Mouse (Mus musculus) limb, embryonic 13.5 days (tissue): Measurements from ENCODE around the gene Mga. TPM values are rescaled to one million over a fixed set of nuclear protein-coding genes. Genes with fewer than 3 reads are reported as not detected.

ENCODE experiments used
- ATAC-seq: fragments of 200-750 bp; cut with Nextera tagmentation; 2 replicates; pipeline ENCODE4 v1.8.0; 2017; ENCODE audit warnings: low read depth, moderate number of reproducible peaks, moderate TSS enrichment; ENCODE audit not compliant: low FRiP score
- H3K27ac ChIP-seq: fragments of 300-500 bp; sonication (generic); 2 replicates; pipeline ENCODE4 v1.5.1; 2015; ENCODE audit warnings: inconsistent platforms, mild to moderate bottlenecking, moderate library complexity
- H3K27me3 ChIP-seq: fragments of 300-500 bp; sonication (generic); 2 replicates; pipeline ENCODE4 v1.6.1; 2015; ENCODE audit warnings: mild to moderate bottlenecking, inconsistent platforms
- H3K36me3 ChIP-seq: fragments of 300-500 bp; sonication (generic); 2 replicates; pipeline ENCODE4 v1.6.1; 2015; ENCODE audit warnings: inconsistent platforms, mild to moderate bottlenecking, moderate library complexity
- H3K4me1 ChIP-seq: fragments of 300-500 bp; sonication (generic); 2 replicates; pipeline ENCODE4 v1.6.1; 2015; ENCODE audit warnings: inconsistent platforms
- H3K4me2 ChIP-seq: fragments of 300-500 bp; sonication (generic); replicated peaks from 2 replicates; pipeline ENCODE4 v1.6.1; 2015; ENCODE audit warnings: inconsistent platforms, mild to moderate bottlenecking, moderate library complexity
- H3K4me3 ChIP-seq: fragments of 300-500 bp; sonication (generic); 2 replicates; pipeline ENCODE4 v1.5.1; 2015; ENCODE audit warnings: moderate library complexity, mild to moderate bottlenecking, inconsistent platforms
- H3K9ac ChIP-seq: fragments of 300-500 bp; sonication (generic); 2 replicates; pipeline ENCODE4 v1.6.1; 2015; ENCODE audit warnings: mild to moderate bottlenecking, inconsistent platforms
- H3K9me3 ChIP-seq: fragments of 300-500 bp; sonication (generic); 2 replicates; pipeline ENCODE4 v1.6.1; 2016; ENCODE audit warnings: inconsistent platforms
- WGBS: fragments of 180-500 bp; shearing (Covaris S2); methylation state at CpG from one replicate; pipeline ENCODE4 v1.1.7; 2015; 5-methylcytosine and 5-hydroxymethylcytosine counted together
- polyA plus RNA-seq: library from polyadenylated mRNA; unstranded; fragments of >200 nt; fragmentation: Nextera tagmentation; extraction: Ambion mirVana; gene quantifications from 2 replicates; pipeline ENCODE4 v1.2.1, GENCODE M21; 2015

The Mga gene
- polyA plus RNA-seq, 1 experiment from 2014 or later = 36.3 TPM

- no peaks in the 10 kb centered on the region for H3K9me3 ChIP-seq
- 77% methylated on average over 2 of the region's 2 CpGs for WGBS
- ATAC-seq = no peak
These were observed 95.3 kb downstream of the Mga start for GRCm38 (mm10) chr2:119992349-119992748.

GRCm38 (mm10) chr2:119993515-119993914 lies 96.5 kb downstream of the Mga start:
- no peak overlapping the region for H3K27ac ChIP-seq
- no peak overlapping the region for H3K4me2 ChIP-seq
- H3K9me3 ChIP-seq = no peaks in the 10 kb centered on the region
- no peaks in the 10 kb centered on the region for H3K27me3 ChIP-seq
- H3K4me3 ChIP-seq = no peak overlapping the region
- H3K36me3 ChIP-seq = peaks cover 12% of the 10 kb centered on the region
- 60% methylated on average over 2 of the region's 2 CpGs for WGBS
- no peak for ATAC-seq
- H3K9ac ChIP-seq = no peak overlapping the region
- H3K4me1 ChIP-seq = peaks cover 42% of the 10 kb centered on the region

More at GRCm38 (mm10) chr2:119992349-119992748, 95.3 kb downstream of the Mga start:
- Histone ChIP-seq H3K9ac (no peak overlapping the region), H3K36me3 (peaks cover 5% of the 10 kb centered on the region; the same call in 1 of the 2 replicates), H3K27ac (no peak overlapping the region), H3K27me3 (no peaks in the 10 kb centered on the region), H3K4me1 (peaks cover 35% of the 10 kb centered on the region), H3K4me3 (no peak overlapping the region), H3K4me2 (no peak overlapping the region)

GRCm38 (mm10) chr2:119994839-119995238 lies 97.8 kb downstream of the Mga start:
- H3K9ac ChIP-seq = no peak overlapping the region
- peak overlapping the region; percentile 41; the same call in 1 of the 2 replicates for H3K4me2 ChIP-seq
- no peak overlapping the region for H3K4me3 ChIP-seq
- H3K27me3 ChIP-seq = no peaks in the 10 kb centered on the region
- peak overlapping the region; percentile 96 for H3K27ac ChIP-seq
- no peak for ATAC-seq
- H3K4me1 ChIP-seq = peaks cover 42% of the 10 kb centered on the region
- H3K36me3 ChIP-seq = peaks cover 19% of the 10 kb centered on the region
- no peaks in the 10 kb centered on the region for H3K9me3 ChIP-seq
- 84% methylated on average over 6 of the region's 6 CpGs for WGBS

- ATAC-seq = peak; percentile 88
- peak overlapping the region; percentile 41 for H3K4me2 ChIP-seq
- H3K4me3 ChIP-seq = no peak overlapping the region
- H3K27ac ChIP-seq = peak overlapping the region; percentile 96
- WGBS = 14% methylated on average over 9 of the region's 9 CpGs
- no peaks in the 10 kb centered on the region for H3K9me3 ChIP-seq
- H3K36me3 ChIP-seq = peaks cover 19% of the 10 kb centered on the region
- H3K4me1 ChIP-seq = peaks cover 43% of the 10 kb centered on the region
- no peak overlapping the region for H3K9ac ChIP-seq
- H3K27me3 ChIP-seq = no peaks in the 10 kb centered on the region
These were observed 98.6 kb downstream of the Mga start for GRCm38 (mm10) chr2:119995391-119996281.

- H3K4me2 ChIP-seq = no peak overlapping the region
- H3K4me1 ChIP-seq = peaks cover 49% of the 10 kb centered on the region
- WGBS = 89% methylated on average over 4 of the region's 4 CpGs
These were observed 100.3 kb downstream of the Mga start for GRCm38 (mm10) chr2:119997354-119997753.

GRCm38 (mm10) chr2:119999731-120000130 lies 102.7 kb downstream of the Mga start:
- Histone ChIP-seq H3K27ac (no peak overlapping the region), H3K4me1 (peaks cover 40% of the 10 kb centered on the region), H3K4me2 (no peak overlapping the region), H3K36me3 (peaks cover 23% of the 10 kb centered on the region), H3K9me3 (no peaks in the 10 kb centered on the region), H3K9ac (no peak overlapping the region), H3K4me3 (no peak overlapping the region), H3K27me3 (no peaks in the 10 kb centered on the region)
- WGBS = 95% methylated on average over 2 of the region's 2 CpGs
- ATAC-seq = no peak

More at GRCm38 (mm10) chr2:119997354-119997753, 100.3 kb downstream of the Mga start:
- no peak overlapping the region for H3K9ac ChIP-seq
- H3K36me3 ChIP-seq = peaks cover 14% of the 10 kb centered on the region
- no peak overlapping the region for H3K4me3 ChIP-seq
- H3K27ac ChIP-seq = 0 out of 2 replicates have a peak overlapping the region, but pooled peaks have one; percentile 96
- no peaks in the 10 kb centered on the region for H3K9me3 ChIP-seq
- ATAC-seq = no peak
- H3K27me3 ChIP-seq = no peaks in the 10 kb centered on the region

GRCm38 (mm10) chr2:120000882-120001584 lies 104.0 kb downstream of the Mga start:
- Histone ChIP-seq H3K36me3 (peaks cover 25% of the 10 kb centered on the region), H3K9me3 (no peaks in the 10 kb centered on the region), H3K4me2 (no peak overlapping the region), H3K4me3 (no peak overlapping the region), H3K27me3 (no peaks in the 10 kb centered on the region), H3K4me1 (peaks cover 27% of the 10 kb centered on the region), H3K27ac (peak overlapping the region; percentile 12; the same call in 1 of the 2 replicates), H3K9ac (peak overlapping the region; percentile 19; the same call in 1 of the 2 replicates)
- WGBS = 61% methylated on average over 3 of the region's 3 CpGs
- peak; percentile 77; the same call in 1 of the 2 replicates for ATAC-seq

GRCm38 (mm10) chr2:120001956-120002355 lies 104.9 kb downstream of the Mga start:
- peaks cover 18% of the 10 kb centered on the region for H3K4me1 ChIP-seq
- ATAC-seq = no peak
- peaks cover 25% of the 10 kb centered on the region for H3K36me3 ChIP-seq
- H3K4me3 ChIP-seq = no peak overlapping the region
- H3K9me3 ChIP-seq = no peaks in the 10 kb centered on the region
- no peak overlapping the region for H3K9ac ChIP-seq
- WGBS = 79% methylated on average over 4 of the region's 4 CpGs
- H3K27ac ChIP-seq = no peak overlapping the region
- no peak overlapping the region for H3K4me2 ChIP-seq
- no peaks in the 10 kb centered on the region for H3K27me3 ChIP-seq

GRCm38 (mm10) chr2:120003970-120004369 lies 106.9 kb downstream of the Mga start:
- no peaks in the 10 kb centered on the region for H3K9me3 ChIP-seq
- H3K27me3 ChIP-seq = no peaks in the 10 kb centered on the region
- H3K4me1 ChIP-seq = peaks cover 7% of the 10 kb centered on the region
- peaks cover 24% of the 10 kb centered on the region for H3K36me3 ChIP-seq
- 87% methylated on average over 2 of the region's 2 CpGs for WGBS
- H3K9ac ChIP-seq = no peak overlapping the region
- no peak overlapping the region for H3K27ac ChIP-seq
- no peak for ATAC-seq
- no peak overlapping the region for H3K4me2 ChIP-seq
- no peak overlapping the region for H3K4me3 ChIP-seq

GRCm38 (mm10) chr2:120006696-120007095 lies 109.7 kb downstream of the Mga start:
- Histone ChIP-seq H3K36me3 (peaks cover 19% of the 10 kb centered on the region; the same call in 1 of the 2 replicates), H3K27me3 (no peaks in the 10 kb centered on the region), H3K27ac (no peak overlapping the region), H3K4me3 (no peak overlapping the region), H3K9me3 (no peaks in the 10 kb centered on the region), H3K4me1 (no peaks in the 10 kb centered on the region), H3K9ac (no peak overlapping the region), H3K4me2 (no peak overlapping the region)
- WGBS = 95% methylated on average over 7 of the region's 7 CpGs
- ATAC-seq = no peak

GRCm38 (mm10) chr2:120007680-120008210 lies 110.7 kb downstream of the Mga start:
- 78% methylated on average over 4 of the region's 4 CpGs for WGBS

GRCm38 (mm10) chr2:120008672-120009071 lies 111.6 kb downstream of the Mga start:
- no peak for ATAC-seq
- Histone ChIP-seq H3K9ac (no peak overlapping the region), H3K4me3 (no peak overlapping the region), H3K9me3 (no peaks in the 10 kb centered on the region), H3K36me3 (peaks cover 28% of the 10 kb centered on the region), H3K4me1 (no peaks in the 10 kb centered on the region), H3K27ac (no peak overlapping the region), H3K4me2 (no peak overlapping the region), H3K27me3 (no peaks in the 10 kb centered on the region)
- WGBS = 76% methylated on average over 4 of the region's 4 CpGs

More at GRCm38 (mm10) chr2:120007680-120008210, 110.7 kb downstream of the Mga start:
- H3K4me3 ChIP-seq = no peak overlapping the region
- no peaks in the 10 kb centered on the region for H3K4me1 ChIP-seq
- peaks cover 22% of the 10 kb centered on the region for H3K36me3 ChIP-seq
- no peak for ATAC-seq
- no peak overlapping the region for H3K4me2 ChIP-seq
- H3K27me3 ChIP-seq = no peaks in the 10 kb centered on the region
- H3K27ac ChIP-seq = no peak overlapping the region
- H3K9me3 ChIP-seq = no peaks in the 10 kb centered on the region
- no peak overlapping the region for H3K9ac ChIP-seq
